Comparison of ENCODE assay signal across 17 mouse cellular contexts in the genomic region with DNA sequence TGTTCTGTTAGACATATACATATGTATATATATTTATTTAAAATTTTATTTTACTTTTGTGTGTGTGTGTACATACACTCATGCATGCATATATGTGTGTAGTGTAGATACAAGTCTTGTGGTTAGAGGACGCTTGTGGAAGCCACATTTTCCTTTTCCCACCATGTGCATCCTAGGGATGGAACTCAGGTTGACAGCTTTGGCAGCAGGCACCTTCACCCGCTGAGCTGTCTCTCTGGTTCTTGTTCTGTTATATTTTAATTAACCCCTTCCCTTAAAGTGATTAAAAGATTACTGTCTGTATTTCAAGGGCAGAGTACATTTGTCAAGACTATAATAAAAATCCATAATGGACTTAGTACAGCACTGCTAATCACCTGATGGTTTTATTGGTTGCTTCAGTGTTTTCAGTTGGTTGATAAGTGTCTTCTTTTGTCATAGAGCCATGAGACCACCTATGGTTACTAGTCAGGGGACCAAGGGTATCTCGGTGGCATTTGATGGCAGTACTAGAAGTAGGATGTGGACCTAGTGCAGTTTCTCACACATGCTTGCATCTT.
DNase-seq lines count a peak whose midpoint lies in the region; ATAC-seq and TF ChIP-seq lines count a peak whose summit lies in the region.
"Had no signal": no experiment of that assay in that cellular context is flagged by ENCODE, and none has a peak within 500 bp of the region (broad histone marks: within the 10 kb centered on the region; RNA-seq: fewer than 3 reads in every experiment).

No protein-coding gene starts in this region.

- H3K9ac ChIP-seq in intestine, embryonic 16.5 days (ENCODE audit: low read depth, low read length), result no peak overlapping the region
- H3K9ac ChIP-seq: embryonic facial prominence, embryonic 12.5 days; forebrain, embryonic 13.5 days; forebrain, embryonic 15.5 days; forebrain, postnatal 0 days had no signal

- 82% methylated on average over 3 of the region's 3 CpGs for WGBS in intestine, embryonic 16.5 days
- WGBS in small intestine, adult 2 months, result 41% methylated on average over 3 of the region's 3 CpGs

- no peak overlapping the region for H3K4me3 ChIP-seq in intestine, embryonic 16.5 days (ENCODE audit: low read length)
- H3K4me3 ChIP-seq in small intestine, adult 2 months (ENCODE audit: low read depth, low read length), result no peak overlapping the region
- H3K4me3 ChIP-seq: embryonic facial prominence, embryonic 10.5 days; embryonic facial prominence, embryonic 12.5 days; forebrain, embryonic 13.5 days; forebrain, embryonic 15.5 days had no signal

- H3K36me3 ChIP-seq in intestine, embryonic 16.5 days (ENCODE audit: control insufficient read depth, insufficient read depth, low read length), result no peaks in the 10 kb centered on the region
- H3K36me3 ChIP-seq in small intestine, adult 2 months (ENCODE audit: control insufficient read depth, insufficient read depth, low read length), result no peaks in the 10 kb centered on the region
- H3K36me3 ChIP-seq: forebrain, embryonic 15.5 days had no signal

- TF ChIP-seq CTCF in small intestine, adult 2 months (IDR thresholded peaks at IDR 0.05; ENCODE audit: extremely low read depth, insufficient read length, insufficient replicate concordance, low read depth, low read length), result no peak

- peak; percentile 78 to 80 for DNase-seq in cerebellum, postnatal 14 days
- DNase-seq in left cerebral cortex, postnatal 4 days, result peak; percentile 48
- no peak for DNase-seq in left cerebral cortex, postnatal 10 days (ENCODE audit: extremely low spot score in 1 of 2, low spot score in 2 of 2)
- no peak for DNase-seq in heart, adult 18-20 months
- no peak for DNase-seq in embryo, embryonic 10 days (ENCODE audit: low spot score)
- DNase-seq: adrenal gland, adult 2 months; adrenal gland, postnatal 10 days; adrenal gland, postnatal 25 days; cerebellum, adult 11-12 months; forebrain, postnatal 0 days had no signal

- no peak for ATAC-seq in cerebellum, adult (ENCODE audit: insufficient number of reproducible peaks, low FRiP score, low TSS enrichment)
- peak; percentile 61 for ATAC-seq in intestine, embryonic 16.5 days
- ATAC-seq: forebrain, embryonic 13.5 days; forebrain, embryonic 15.5 days; forebrain, postnatal 0 days had no signal

- H3K27ac ChIP-seq in intestine, embryonic 16.5 days (ENCODE audit: low read length), result peak overlapping the region; percentile 65
- H3K27ac ChIP-seq in small intestine, adult 2 months (ENCODE audit: insufficient read depth, low read depth, low read length), result peak overlapping the region; percentile 90
- H3K27ac ChIP-seq: embryonic facial prominence, embryonic 10.5 days; embryonic facial prominence, embryonic 12.5 days; forebrain, embryonic 13.5 days; forebrain, embryonic 15.5 days had no signal

- no peaks in the 10 kb centered on the region; the same call in 1 of the 2 replicates for H3K4me1 ChIP-seq in intestine, embryonic 16.5 days (ENCODE audit: control insufficient read depth, insufficient read depth, low read length)
- peaks cover 34% of the 10 kb centered on the region for H3K4me1 ChIP-seq in small intestine, adult 2 months (ENCODE audit: control insufficient read depth, insufficient read depth, insufficient read length, low read length)
- H3K4me1 ChIP-seq: embryonic facial prominence, embryonic 12.5 days had no signal

- no peaks in the 10 kb centered on the region for H3K9me3 ChIP-seq in intestine, embryonic 16.5 days (ENCODE audit: control insufficient read depth, low read length)
- H3K9me3 ChIP-seq: embryonic facial prominence, embryonic 10.5 days; embryonic facial prominence, embryonic 12.5 days; forebrain, embryonic 13.5 days; forebrain, embryonic 15.5 days had no signal

- no peak for TF ChIP-seq POLR2A in small intestine, adult 2 months (IDR thresholded peaks at IDR 0.05; ENCODE audit: low read depth, low read length)

- no peak overlapping the region for H3K4me2 ChIP-seq in intestine, embryonic 16.5 days (ENCODE audit: low read depth, low read length)
- H3K4me2 ChIP-seq: embryonic facial prominence, embryonic 12.5 days; forebrain, embryonic 13.5 days; forebrain, embryonic 15.5 days had no signal

- intact Hi-C loops in left cerebral cortex, postnatal 4 days (cut with DNase I), result no loop called here
- intact Hi-C loops in left cerebral cortex, postnatal 10 days (cut with DNase I), result no loop called here

- H3K27me3 ChIP-seq in intestine, embryonic 16.5 days (replicated peaks; ENCODE audit: control insufficient read depth, insufficient read depth, low read length), result no peaks in the 10 kb centered on the region
- no peaks in the 10 kb centered on the region for H3K27me3 ChIP-seq in small intestine, adult 2 months (ENCODE audit: control insufficient read depth, insufficient read depth, low read length)
- H3K27me3 ChIP-seq: embryonic facial prominence, embryonic 12.5 days; forebrain, embryonic 13.5 days; forebrain, embryonic 15.5 days had no signal

Comparison
In these comparisons a context has a peak if more than half of its experiments do, and no peak if none do; other contexts are left out.
1. DNase-seq: peak in cerebellum, postnatal 14 days (2 of 2) and left cerebral cortex, postnatal 4 days (single experiment); none in left cerebral cortex, postnatal 10 days (0 of 2), heart, adult 18-20 months (0 of 2) and embryo, embryonic 10 days (single experiment).